26 mouse cellular contexts compared by ENCODE assay signal in genomic region chr3:43945780-43946179, GRCm38 (mm10).
DNase-seq lines count a peak whose midpoint lies in the region; ATAC-seq lines count a peak whose summit lies in the region.
"Had no signal": no experiment of that assay in that cellular context is flagged by ENCODE, and none has a peak within 500 bp of the region (broad histone marks: within the 10 kb centered on the region; RNA-seq: fewer than 3 reads in every experiment).

No protein-coding gene starts in this region.

- H3K4me3 ChIP-seq in intestine, embryonic 15.5 days (replicated peaks): no peak overlapping the region
- H3K4me3 ChIP-seq: embryonic facial prominence, embryonic 12.5 days; erythroblast, embryonic 14.5 days; forebrain, embryonic 13.5 days; heart, embryonic 15.5 days; hindbrain, embryonic 13.5 days; limb, embryonic 13.5 days; liver, embryonic 13.5 days; megakaryocyte, embryonic 14.5 days; neural tube, embryonic 12.5 days had no signal

- no peaks in the 10 kb centered on the region for H3K4me1 ChIP-seq in intestine, embryonic 15.5 days (replicated peaks)
- H3K4me1 ChIP-seq: embryonic facial prominence, embryonic 12.5 days; forebrain, embryonic 13.5 days; heart, embryonic 15.5 days; hindbrain, embryonic 13.5 days; limb, embryonic 13.5 days; liver, embryonic 13.5 days; megakaryocyte, embryonic 14.5 days; neural tube, embryonic 12.5 days had no signal

- no peaks in the 10 kb centered on the region for H3K9me3 ChIP-seq in intestine, embryonic 15.5 days
- H3K9me3 ChIP-seq: embryonic facial prominence, embryonic 12.5 days; forebrain, embryonic 13.5 days; heart, embryonic 15.5 days; hindbrain, embryonic 13.5 days; limb, embryonic 13.5 days; liver, embryonic 13.5 days had no signal

- peak; percentile 1 for DNase-seq in cerebellum, postnatal 10 days
- no peak for DNase-seq in cerebellum, adult 11 months
- peak; percentile 4 for DNase-seq in retina, embryonic 14.5 days (ENCODE audit: low spot score)
- no peak for DNase-seq in retina, postnatal 1 day
- DNase-seq in adipocyte (ENCODE audit: low spot score): peak; percentile 6
- DNase-seq in lung, postnatal 14 days: no peak
- no peak for DNase-seq in testis, postnatal 14 days (ENCODE audit: low spot score)
- DNase-seq: heart, postnatal 36 days; kidney, adult 9 months; kidney, postnatal 36 days; layer of hippocampus, postnatal 36 days; liver, embryonic 13.5 days; lung, adult 2 months; midbrain, embryonic 14.5 days; right cerebral cortex, adult 18-20 months; thymus, adult 2 months; thymus, postnatal 4 days had no signal

- H3K27ac ChIP-seq in intestine, embryonic 15.5 days: no peak overlapping the region
- H3K27ac ChIP-seq: embryonic facial prominence, embryonic 12.5 days; forebrain, embryonic 13.5 days; heart, embryonic 15.5 days; hindbrain, embryonic 13.5 days; limb, embryonic 13.5 days; liver, embryonic 13.5 days; neural tube, embryonic 12.5 days had no signal

- 88% methylated on average over 3 of the region's 3 CpGs for WGBS in intestine, embryonic 15.5 days

- H3K27me3 ChIP-seq in intestine, embryonic 15.5 days (replicated peaks): no peaks in the 10 kb centered on the region
- H3K27me3 ChIP-seq: embryonic facial prominence, embryonic 12.5 days; forebrain, embryonic 13.5 days; heart, embryonic 15.5 days; hindbrain, embryonic 13.5 days; limb, embryonic 13.5 days; liver, embryonic 13.5 days; megakaryocyte, embryonic 14.5 days; neural tube, embryonic 12.5 days had no signal

- no peak for ATAC-seq in intestine, embryonic 15.5 days
- ATAC-seq: forebrain, embryonic 13.5 days had no signal

- H3K4me2 ChIP-seq in intestine, embryonic 15.5 days (replicated peaks): no peak overlapping the region
- H3K4me2 ChIP-seq: embryonic facial prominence, embryonic 12.5 days; forebrain, embryonic 13.5 days; heart, embryonic 15.5 days; hindbrain, embryonic 13.5 days; limb, embryonic 13.5 days; liver, embryonic 13.5 days; neural tube, embryonic 12.5 days had no signal

- no peaks in the 10 kb centered on the region for H3K36me3 ChIP-seq in intestine, embryonic 15.5 days
- H3K36me3 ChIP-seq: embryonic facial prominence, embryonic 12.5 days; heart, embryonic 15.5 days; hindbrain, embryonic 13.5 days; limb, embryonic 13.5 days; liver, embryonic 13.5 days; neural tube, embryonic 12.5 days had no signal

- no peak overlapping the region for H3K9ac ChIP-seq in intestine, embryonic 15.5 days
- H3K9ac ChIP-seq: embryonic facial prominence, embryonic 12.5 days; forebrain, embryonic 13.5 days; heart, embryonic 15.5 days; hindbrain, embryonic 13.5 days; limb, embryonic 13.5 days; liver, embryonic 13.5 days; neural tube, embryonic 12.5 days had no signal

Comparison
In these comparisons a context has a peak if more than half of its experiments do, and no peak if none do; other contexts are left out.
1. DNase-seq: peak in cerebellum, postnatal 10 days (2 of 2), retina, embryonic 14.5 days (single experiment) and adipocyte (single experiment); none in cerebellum, adult 11 months (single experiment), retina, postnatal 1 day (single experiment), lung, postnatal 14 days (single experiment) and testis, postnatal 14 days (single experiment).